Mouse (Mus musculus) erythroblast, adult 5-6 weeks (primary cell): ENCODE results near the gene Eps8l2. TPM values are rescaled to one million over a fixed set of nuclear protein-coding genes. Genes with fewer than 3 reads are reported as not detected.

ENCODE experiments used
- ATAC-seq: replicated peaks from 2 replicates; pipeline ENCODE4 v1.8.0; 2016; ENCODE audit warnings: moderate number of reproducible peaks, mild to moderate bottlenecking, moderate TSS enrichment, inconsistent platforms; ENCODE audit not compliant: poor library complexity, low FRiP score, severe bottlenecking
- total RNA-seq, 2 experiments: library from RNA; stranded (forward) in 1 of 2; stranded (reverse) in 1 of 2; fragments of 150-400 nt in 1 of 2; fragments of 200-764, 138-1000 nt in 1 of 2; gene quantifications; 2 replicates each; pipeline versions ENCODE4 v1.2.3 to v1.2.4; 2015 to 2017; ENCODE audit warnings: low replicate concordance in 2 of 2

Eps8l2 gene
- total RNA-seq, 2 experiments from 2014 or later = not detected

DNA sequence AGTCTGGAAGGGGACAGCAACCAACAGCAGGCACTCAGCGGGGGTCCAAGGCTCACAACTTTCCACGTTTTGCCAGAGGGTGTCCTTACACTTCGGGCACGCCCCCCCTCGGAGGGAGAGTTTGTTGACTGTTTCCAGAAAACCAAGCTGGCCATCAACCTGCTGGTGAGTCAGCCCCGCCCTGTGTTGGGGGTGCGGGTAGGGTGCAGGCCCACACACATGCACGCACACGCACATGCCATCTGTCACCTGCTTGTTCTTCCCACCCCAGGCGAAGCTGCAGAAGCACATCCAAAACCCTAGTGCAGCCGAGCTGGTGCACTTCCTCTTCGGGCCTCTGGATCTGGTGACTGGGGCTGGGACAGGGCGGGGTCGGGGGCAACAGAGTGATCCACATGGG, 18.3 kb downstream of the Eps8l2 start:
- ATAC-seq = no peak

DNA sequence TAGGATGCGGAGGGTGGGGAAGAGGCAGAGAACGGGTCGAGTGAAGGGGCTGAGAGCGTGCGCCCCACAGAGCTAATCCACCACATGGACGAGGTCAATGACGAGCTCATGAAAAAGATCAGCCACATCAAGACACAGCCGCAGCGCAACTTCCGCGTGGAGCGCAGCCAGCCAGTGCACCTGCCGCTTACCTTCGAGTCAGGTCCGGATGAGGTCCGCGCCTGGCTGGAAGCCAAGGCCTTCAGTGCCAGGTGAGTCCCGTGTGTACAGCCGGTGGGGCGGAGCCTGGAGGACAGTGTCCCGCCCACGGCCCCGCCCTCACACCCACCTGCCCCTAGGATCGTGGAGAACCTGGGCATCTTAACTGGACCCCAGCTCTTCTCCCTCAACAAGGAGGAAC, 22.8 kb downstream of the Eps8l2 start:
- no peak for ATAC-seq

GRCm38 (mm10) chr7:141363106-141363751, 24.5 kb downstream of the Eps8l2 start:
- peak; percentile 72 for ATAC-seq

DNA sequence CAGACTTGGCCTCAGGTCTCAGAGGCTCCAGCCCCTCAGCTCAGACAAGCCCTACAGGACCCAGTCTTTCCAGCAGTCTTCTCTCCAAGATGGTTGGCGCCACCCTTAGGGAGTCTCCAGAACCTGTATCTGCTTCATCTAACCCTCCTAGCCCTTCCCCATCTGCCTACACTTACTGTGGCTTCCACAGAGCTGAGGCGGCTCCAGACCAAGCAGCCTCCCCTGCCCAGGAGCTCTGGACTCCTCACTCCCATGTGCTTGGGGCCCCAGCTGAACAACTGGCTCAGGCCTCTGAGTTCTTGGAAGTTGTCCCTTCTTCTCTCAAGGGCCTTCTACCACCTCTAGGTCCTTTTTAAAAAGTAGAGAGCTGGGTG, 25.1 kb downstream of the Eps8l2 start:
- ATAC-seq = peak; percentile 34

DNA sequence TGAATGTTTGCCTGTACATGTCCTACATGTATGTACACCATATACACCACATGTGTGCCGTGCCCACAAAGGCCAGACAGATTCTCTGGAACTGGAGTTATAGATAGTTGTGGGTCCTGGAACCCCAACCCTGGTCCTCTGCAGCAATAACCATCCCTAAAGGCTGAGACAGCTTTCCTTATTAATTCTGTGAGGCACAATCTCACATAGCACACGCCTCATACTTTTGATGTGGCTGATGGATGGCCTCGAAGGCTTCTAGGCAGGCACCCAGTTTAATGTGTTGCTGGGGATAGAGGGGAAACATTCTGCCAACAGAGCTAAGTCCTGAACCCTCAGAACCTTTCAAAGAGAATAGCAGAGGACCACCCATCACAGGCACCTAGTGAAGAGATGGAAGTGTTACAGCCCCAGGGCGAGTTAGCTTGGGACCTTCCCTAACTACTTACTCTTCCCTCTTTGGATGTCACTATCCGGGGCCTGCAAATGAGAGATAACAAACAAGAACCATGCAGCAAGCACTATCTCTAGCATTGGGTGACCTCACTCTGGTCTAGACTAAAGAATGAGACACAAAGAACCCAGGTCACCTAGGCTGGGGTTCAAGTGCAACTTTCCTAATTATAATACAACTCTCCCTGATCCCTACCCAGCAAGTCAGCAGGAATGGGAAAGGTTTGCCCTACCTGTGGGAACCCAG, 25.8 kb downstream of the Eps8l2 start:
- peak; percentile 82 for ATAC-seq

- ATAC-seq = peak; percentile 7; the same call in 1 of the 2 replicates
Observed at GRCm38 (mm10) chr7:141365049-141365445, 26.4 kb downstream of the Eps8l2 start.

DNA sequence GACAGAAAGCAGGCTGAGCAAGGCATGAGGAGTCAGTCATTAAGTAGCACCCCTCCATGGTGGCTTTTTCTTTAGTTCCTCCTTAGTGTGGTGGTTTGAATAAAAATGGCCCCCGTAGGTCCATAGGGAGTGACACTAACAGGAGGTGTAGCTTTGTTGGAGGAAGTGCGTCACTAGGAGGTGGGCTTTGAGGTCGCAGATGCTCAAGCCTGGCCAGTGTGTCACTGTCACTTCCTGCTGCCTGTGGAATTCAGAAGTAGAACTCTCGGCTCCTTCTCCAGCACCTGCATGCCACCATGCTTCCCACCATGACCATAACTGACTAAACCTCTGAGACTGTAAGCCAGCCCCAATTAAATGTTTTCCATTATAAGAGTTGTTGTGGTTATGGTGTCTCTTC, 28.7 kb downstream of the Eps8l2 start:
- ATAC-seq = no peak

- ATAC-seq = no peak
Observed at GRCm38 (mm10) chr7:141369918-141370317, 31.2 kb downstream of the Eps8l2 start.

DNA sequence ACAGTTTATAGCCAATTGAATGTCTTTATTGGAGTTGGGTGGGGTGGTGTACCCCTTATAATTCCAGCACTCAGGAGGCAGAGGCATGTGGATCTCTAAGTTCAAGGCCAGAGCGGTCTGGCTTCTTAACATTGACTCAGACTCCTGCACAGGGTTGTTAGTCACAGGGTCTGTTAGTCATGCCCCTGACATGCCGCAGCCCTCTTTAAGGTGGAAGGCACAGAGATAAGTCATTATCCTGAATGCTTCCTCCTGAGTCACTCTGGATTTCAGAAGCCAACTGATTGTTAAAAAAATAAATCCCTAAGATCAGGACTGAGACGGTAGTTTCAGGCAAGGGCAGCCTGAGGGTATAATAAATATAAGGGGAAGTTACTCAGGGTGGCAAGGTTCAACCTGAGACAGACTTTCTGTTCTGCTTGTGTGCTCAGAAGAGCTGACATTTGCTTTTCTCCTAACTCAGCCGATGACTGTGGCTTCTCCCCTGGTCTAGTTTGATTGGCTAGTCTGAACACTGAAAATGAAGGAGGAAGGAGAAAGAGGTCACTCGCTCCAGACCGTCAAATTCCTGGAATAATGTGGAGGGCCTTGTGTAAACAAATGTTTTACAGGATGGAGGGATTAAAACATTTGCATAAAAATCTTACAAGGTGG, 33.4 kb downstream of the Eps8l2 start:
- ATAC-seq = no peak

DNA sequence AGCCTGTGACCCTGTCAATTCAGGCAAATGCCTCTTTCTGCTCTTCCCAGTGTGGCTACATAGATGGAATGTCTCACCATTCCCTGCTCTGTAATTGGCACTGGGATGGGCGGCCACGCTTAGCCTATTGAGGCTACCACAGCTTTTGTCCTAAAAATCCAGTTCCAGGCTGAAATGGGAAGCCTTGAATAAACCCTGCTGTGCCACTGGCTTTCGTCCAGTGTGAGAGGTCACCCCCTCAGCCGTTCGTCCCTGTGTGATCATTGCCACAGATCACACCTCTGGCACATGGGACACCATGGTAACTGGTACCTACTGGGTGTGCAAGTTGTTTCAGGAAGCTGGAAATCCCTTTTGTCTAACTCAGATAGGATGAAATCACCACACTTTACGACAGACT, 34.9 kb downstream of the Eps8l2 start:
- no peak for ATAC-seq

- ATAC-seq = no peak; the same call in 1 of the 2 replicates
Observed at GRCm38 (mm10) chr7:141374399-141374798, 35.7 kb downstream of the Eps8l2 start.

DNA sequence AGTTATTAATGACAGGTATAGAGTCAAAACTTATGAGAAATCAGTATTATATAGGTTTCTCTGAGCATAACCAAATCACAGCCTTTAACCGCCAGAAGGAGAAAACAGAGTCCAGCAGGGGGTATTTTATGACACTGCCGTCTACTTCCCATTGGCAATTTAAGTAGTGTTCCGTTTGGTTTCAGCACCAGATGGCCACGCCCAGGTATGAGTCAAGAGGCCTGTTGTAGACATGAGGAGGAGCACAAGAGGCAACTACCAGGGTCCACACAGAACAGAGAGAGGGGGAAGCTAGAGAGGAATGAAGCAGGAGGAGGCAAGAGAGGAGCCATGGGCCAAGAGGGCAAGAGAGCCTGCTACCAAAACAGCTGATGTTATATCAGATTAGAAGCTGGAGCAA, 40.9 kb downstream of the Eps8l2 start:
- ATAC-seq = 0 out of 2 replicates have a peak, but pooled peaks have one; percentile 31

DNA sequence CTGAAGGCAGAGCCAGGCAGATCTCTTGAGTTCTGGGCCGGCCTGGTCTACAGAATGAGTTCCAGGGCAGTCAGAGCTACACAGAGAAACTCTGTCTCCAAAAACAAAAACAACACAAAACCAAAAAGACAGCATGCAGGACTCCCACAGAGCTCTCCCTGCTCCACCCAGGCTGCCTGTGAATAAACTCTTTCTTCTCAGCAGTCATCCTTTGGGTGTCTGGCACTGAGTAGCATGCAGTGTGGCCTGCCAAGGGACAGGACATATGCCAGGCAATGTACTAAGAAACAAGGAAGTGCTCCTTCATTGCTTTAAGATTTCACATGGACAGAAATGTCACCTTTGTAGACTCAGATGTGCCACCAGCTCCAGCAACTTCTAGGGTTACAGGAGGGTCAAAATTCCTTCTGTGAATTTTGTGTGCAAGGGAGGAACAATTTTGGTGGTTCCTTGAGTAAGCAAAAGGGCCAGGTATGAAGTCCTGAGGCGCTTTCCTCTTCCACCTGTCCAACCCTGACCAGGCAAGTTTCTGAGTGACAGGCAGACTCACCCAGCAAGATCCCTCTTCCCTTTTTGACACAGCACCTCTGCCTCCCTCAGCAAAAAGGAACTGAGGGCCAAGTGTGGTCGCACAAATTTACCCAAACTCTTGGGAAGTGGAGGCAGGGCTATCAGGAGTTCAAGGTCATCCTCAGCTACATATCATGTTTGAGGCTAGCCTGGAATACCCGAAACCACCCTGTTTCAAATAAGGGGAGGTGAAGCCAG, 42.6 kb downstream of the Eps8l2 start:
- no peak for ATAC-seq

DNA sequence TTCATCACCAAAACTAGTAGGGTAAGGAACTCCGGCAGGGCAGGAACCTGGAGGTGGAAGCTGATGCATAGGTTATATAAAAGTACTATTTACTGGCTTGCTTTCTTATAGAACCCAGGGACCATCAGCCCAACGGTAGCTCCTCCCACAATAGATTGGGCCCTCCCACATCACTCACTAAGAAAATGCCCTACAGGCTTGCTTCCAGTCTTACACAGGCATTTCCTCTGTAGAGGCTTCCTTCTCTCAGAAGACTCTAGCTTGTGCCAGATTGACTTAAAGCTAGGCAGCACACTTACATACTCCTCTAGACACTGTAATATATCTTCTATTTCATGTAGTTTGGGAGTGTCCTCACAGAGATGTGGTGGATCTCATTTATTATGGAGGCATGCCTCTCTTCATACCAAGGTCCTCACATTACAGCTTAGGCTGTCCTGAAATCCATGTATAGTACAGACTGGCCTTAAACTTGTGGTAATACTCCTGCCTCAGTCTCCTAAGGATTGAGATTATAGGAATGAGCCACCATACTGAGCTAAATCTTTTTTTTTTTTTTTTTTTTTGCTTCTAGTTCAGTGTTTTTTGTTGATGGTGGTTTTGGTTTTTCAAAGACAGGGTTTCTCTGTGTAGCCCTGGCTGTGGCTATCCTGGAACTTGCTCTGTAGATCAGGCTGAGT, 49.3 kb downstream of the Eps8l2 start:
- peak; percentile 27; the same call in 1 of the 2 replicates for ATAC-seq

DNA sequence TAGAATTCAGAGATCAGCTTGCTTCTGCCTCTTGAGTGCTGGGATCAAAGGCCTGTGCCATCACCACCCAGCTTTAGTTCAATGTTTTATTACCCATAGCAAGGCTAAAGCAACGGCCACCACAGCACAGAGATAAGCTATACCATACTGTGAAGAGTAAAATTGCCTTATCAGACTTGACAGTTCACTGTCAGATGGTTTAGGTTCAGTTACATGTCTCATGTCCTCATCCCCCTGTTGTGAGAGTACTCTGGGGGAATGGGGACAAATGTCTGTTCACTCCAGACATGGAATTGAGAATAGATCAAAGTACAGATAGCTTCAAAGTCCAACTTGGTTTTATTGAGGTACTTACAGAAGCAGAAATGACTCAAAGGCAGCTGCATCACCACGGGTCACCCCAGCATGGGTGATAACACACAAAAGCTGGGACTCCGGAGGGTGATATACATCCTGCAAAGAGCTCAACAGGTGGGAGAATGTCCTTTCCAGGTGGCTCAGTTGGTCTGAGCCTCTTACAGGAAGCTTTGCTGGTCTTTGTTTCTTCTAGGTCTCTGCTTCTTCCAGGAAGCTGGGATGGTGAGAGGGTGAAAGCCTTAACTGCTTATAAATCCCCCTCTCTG, 49.9 kb downstream of the Eps8l2 start:
- no peak for ATAC-seq

DNA sequence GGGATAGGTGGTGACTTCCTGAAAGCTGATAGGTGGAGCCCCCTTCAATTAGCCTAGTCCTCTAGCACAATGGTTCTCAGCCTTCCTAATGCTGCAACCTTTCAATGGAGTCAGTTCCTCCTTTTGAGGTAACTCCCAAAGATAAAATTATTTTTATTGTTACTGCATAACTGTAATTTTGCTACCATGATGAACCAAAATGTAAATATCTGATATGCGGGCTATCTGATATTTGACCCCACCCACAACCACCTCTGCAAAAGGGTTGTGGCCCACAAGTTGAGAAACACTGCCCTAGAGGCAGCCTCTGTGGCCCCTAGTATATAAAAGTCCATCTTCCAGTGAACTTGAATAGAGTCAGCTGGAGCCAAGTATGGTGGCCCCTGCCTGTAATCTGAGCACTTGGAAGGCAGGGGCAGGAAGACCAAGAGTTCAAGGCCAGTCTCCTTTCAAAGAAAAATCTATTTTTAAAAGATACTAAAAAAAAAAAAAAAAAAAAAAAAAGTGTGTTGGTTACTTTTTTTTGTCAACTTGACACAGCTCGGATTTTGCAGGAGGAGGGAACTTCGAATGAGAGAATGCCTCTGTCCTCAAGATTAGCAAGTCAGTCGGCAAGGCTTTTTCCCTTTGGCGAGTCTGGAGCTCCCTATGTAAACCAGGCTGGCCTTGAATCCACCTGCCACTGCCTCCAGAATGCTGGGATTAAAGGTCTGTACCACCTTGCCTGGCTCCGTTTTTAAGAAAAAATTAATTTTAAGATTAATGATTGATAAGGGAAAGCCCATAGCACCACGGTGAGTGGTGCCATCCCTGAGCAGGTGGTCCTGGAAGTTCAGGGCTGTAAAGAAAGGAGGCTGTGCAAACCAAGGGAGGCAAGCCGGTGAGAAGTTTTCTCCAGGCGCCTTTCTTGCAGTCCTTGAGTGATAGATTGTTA, 51.9 kb downstream of the Eps8l2 start:
- ATAC-seq = no peak

- peak; percentile 73 for ATAC-seq
Observed at GRCm38 (mm10) chr7:141391625-141392551, 53.2 kb downstream of the Eps8l2 start, which contains the start of gene Taldo1. Gene Taldo1 (plus strand): TSS chr7:141392199.
